Mouse (Mus musculus) thymus, adult 18-20 months (tissue): ENCODE data around the gene Gper1.

Source experiments
- DNase-seq, 2 experiments: peaks; one replicate each; pipeline ENCODE4 v3.0.0; 2022; ENCODE audit warnings: mixed read lengths in 2 of 2

The Gper1 gene

DNA sequence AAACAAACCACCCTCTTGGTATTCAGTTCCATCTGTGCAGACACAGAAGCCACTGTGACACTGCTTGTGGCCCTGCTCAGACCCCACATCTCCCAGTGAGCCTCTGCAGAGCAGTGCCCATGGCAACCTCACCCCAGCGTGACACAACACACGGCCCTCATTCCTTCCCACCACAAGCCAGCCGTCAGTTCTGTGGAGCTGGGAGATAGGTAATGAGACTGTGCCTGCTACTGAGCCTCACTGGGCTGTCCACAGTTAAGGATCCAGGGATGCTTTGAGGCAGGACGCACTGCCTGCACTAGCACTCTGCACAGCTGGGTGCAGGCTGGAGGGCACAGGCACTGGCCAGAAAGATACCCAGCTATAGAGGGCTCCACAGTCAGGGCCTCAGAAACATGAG is 27.0 kb downstream of the Gper1 start:
- no peak for DNase-seq

- no peak for DNase-seq
Measured at GRCm38 (mm10) chr5:139453031-139453430, 30.1 kb downstream of the Gper1 start.

GRCm38 (mm10) chr5:139455166-139455565 is 32.2 kb downstream of the Gper1 start:
- no peak for DNase-seq

GRCm38 (mm10) chr5:139457241-139457640 is 34.3 kb downstream of the Gper1 start:
- DNase-seq, result no peak

- no peak for DNase-seq
Measured at GRCm38 (mm10) chr5:139459938-139460337, 37.0 kb downstream of the Gper1 start.

DNA sequence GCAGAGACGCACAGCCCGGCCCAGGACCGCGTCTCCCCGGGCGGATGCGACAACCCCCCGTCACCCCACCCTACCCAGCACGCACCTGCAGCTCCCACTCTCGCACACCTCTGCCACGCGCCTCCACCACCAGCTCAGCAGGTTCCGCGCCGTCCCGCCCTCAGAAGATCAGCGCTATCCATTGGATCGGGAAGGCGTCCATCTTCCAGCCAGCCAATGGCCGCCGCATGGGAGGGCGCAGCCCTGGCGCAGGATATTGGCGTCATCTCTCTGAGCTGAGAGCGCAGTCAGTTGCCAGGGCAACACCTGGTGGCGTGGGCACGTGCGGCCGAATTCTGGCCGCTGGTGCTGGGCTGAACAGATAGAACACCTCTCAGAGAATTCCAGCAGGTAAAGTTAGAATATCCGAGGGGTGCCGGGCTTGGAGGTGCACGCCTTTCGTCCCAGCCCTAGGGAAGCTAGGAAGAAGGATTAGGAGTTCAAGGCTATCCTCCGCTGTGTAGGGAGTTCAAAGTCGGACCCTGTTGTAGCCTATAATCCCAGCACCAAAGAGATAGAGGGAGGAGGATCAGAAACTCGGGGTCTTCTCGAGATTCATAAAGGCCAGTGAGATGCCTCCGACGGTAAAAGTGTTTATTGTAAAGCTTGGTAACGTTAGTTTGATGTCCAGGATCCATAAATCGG is 37.6 kb downstream of the Gper1 start, which contains the start of gene 3110082I17Rik:
TSS of gene 3110082I17Rik (minus strand) at position 144 of the 684 bp plus-strand sequence.
- DNase-seq, result peak; percentile 88 to 93

- no peak for DNase-seq
Measured at GRCm38 (mm10) chr5:139464874-139465273, 41.9 kb downstream of the Gper1 start.

- DNase-seq, result no peak
Measured at GRCm38 (mm10) chr5:139466373-139466772, 43.4 kb downstream of the Gper1 start.

DNA sequence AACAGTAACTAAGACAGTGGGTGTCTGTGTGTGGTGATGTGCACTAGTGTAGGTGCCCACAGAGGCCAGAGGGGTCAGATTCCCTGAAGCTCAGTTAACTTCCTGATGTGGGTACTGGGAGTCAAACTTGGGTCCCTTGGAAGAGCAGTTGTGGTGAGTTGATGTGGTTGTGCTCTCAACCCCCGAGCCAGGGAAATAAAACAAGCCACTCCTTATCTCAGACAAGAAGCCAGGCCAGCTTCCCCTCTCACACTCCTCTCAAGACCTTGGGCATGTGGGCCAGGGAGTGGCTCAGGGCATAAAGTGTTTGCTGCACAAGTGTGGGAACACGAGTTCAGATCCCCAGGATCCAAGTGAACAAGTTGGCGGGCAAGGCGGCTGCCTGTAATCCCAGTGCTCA is 43.9 kb downstream of the Gper1 start:
- no peak for DNase-seq

- no peak for DNase-seq
Measured at GRCm38 (mm10) chr5:139467998-139468397, 45.0 kb downstream of the Gper1 start.

- DNase-seq, result no peak
Measured at GRCm38 (mm10) chr5:139474741-139475140, 51.8 kb downstream of the Gper1 start.
